Mouse (Mus musculus) forebrain, embryonic 14.5 days (tissue): Measurements from ENCODE around the gene Tppp2. TPM values are rescaled to one million over a fixed set of nuclear protein-coding genes. Genes with fewer than 3 reads are reported as not detected.

Source experiments
- ATAC-seq: fragments of 200-750 bp; cut with Nextera tagmentation; 2 replicates; pipeline ENCODE4 v1.8.0; 2017; ENCODE audit warnings: mild to moderate bottlenecking, moderate library complexity
- DNase-seq: peaks from one replicate; pipeline ENCODE4 v3.0.0-alpha.2; 2015; ENCODE audit warnings: low spot score
- H3K27ac ChIP-seq: fragments of 300-500 bp; sonication (generic); 2 replicates; pipeline ENCODE4 v1.5.1; 2014; ENCODE audit warnings: low read depth, mild to moderate bottlenecking, control low read depth, low read length, moderate library complexity
- H3K27me3 ChIP-seq: fragments of 300-500 bp; sonication (generic); replicated peaks from 2 replicates; pipeline ENCODE4 v1.6.1; 2014; ENCODE audit warnings: low read length, control low read depth, mixed read lengths; ENCODE audit not compliant: control insufficient read depth, insufficient read depth
- H3K36me3 ChIP-seq: fragments of 300-500 bp; sonication (generic); 2 replicates; pipeline ENCODE4 v1.6.1; 2014; ENCODE audit warnings: low read length, control low read depth; ENCODE audit not compliant: control insufficient read depth, insufficient read depth
- H3K4me1 ChIP-seq: fragments of 300-500 bp; sonication (generic); 2 replicates; pipeline ENCODE4 v1.6.1; 2014; ENCODE audit warnings: antibody characterized with exemption, low read length, control low read depth; ENCODE audit not compliant: control insufficient read depth, insufficient read depth
- H3K4me2 ChIP-seq: fragments of 300-500 bp; sonication (generic); 2 replicates; pipeline ENCODE4 v1.6.1; 2014; ENCODE audit warnings: mild to moderate bottlenecking, control low read depth, low read length
- H3K4me3 ChIP-seq: fragments of 300-500 bp; sonication (generic); 2 replicates; pipeline ENCODE4 v1.5.1; 2014; ENCODE audit warnings: low read depth, low read length, control low read depth
- H3K9ac ChIP-seq: fragments of 300-500 bp; sonication (generic); 2 replicates; pipeline ENCODE4 v1.6.1; 2014; ENCODE audit warnings: mild to moderate bottlenecking, low read length, control low read depth, moderate library complexity
- H3K9me3 ChIP-seq: fragments of 300-500 bp; sonication (generic); replicated peaks from 2 replicates; pipeline ENCODE4 v1.6.1; 2016; ENCODE audit warnings: low read length, control low read depth, mixed read lengths; ENCODE audit not compliant: control insufficient read depth
- WGBS: fragments of 180-500 bp; shearing (Covaris S2); extraction: QIAGEN DNeasy Blood & Tissue Kit; methylation state at CpG from one replicate; pipeline ENCODE4 v1.1.7; 2014; 5-methylcytosine and 5-hydroxymethylcytosine counted together
- polyA plus RNA-seq: library from polyadenylated mRNA; unstranded; fragments of >200 nt; fragmentation: Nextera tagmentation; extraction: Ambion mirVana; gene quantifications from 2 replicates; pipeline ENCODE4 v1.2.1, GENCODE M21; 2014

The Tppp2 gene
- polyA plus RNA-seq, 1 experiment from 2014 or later, result not detected

GRCm38 (mm10) chr14:51892191-51892939, 25.9 kb upstream of the Tppp2 start, which contains the start of gene Slc39a2:
TSS of gene Slc39a2 (plus strand) at chr14:51892889.
- ATAC-seq, result no peak
- no peaks in the 10 kb centered on the region for H3K9me3 ChIP-seq
- peaks cover 64% of the 10 kb centered on the region for H3K36me3 ChIP-seq
- no peak within 1 kb of the TSS for H3K4me2 ChIP-seq
- H3K27ac ChIP-seq, result no peak within 1 kb of the TSS
- no peaks in the 10 kb centered on the region for H3K27me3 ChIP-seq
- no peaks in the 10 kb centered on the region for H3K4me1 ChIP-seq
- WGBS, result 95% methylated on average over 9 of the region's 9 CpGs
- H3K9ac ChIP-seq, result no peak within 1 kb of the TSS
- no peak for DNase-seq
- H3K4me3 ChIP-seq, result no peak within 1 kb of the TSS

DNA sequence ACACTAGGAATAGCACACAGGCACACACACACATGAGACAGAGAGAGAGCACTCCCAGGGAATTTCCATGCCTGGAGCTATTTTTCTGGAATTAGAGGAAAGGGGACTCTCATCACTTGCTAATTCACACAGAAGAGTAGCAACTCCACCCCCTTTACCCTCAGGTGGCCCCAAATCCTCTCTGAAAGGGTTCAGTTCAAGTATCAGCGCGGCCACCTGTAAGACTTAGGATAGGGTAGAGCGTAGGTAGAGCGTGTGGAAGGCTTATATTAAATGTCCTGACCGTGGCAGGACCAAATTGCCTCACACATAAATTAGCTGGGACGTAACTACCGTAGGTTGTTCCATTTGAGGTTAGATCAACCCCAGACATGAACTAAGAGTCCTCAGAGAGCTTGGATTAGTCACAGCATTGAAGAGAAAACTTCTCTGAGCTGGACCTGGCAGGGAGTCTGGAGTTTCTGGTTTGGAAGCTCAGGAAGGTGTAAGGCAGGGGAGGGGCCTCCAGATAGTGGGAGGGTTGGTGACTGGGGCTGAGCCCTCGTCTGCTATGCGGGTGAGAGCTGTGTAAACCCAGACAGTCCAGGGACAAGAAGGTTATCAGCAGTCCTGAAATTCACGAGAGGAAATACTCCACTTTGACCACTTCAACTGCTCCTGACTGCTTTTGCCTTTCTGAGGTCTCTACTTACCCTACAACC, 25.0 kb upstream of the Tppp2 start:
- H3K9ac ChIP-seq, result no peak overlapping the region
- DNase-seq (no peak), ATAC-seq (no peak)
- H3K4me1 ChIP-seq, result no peaks in the 10 kb centered on the region
- no peak overlapping the region for H3K4me3 ChIP-seq
- 22% methylated on average over 10 of the region's 10 CpGs for WGBS
- no peak overlapping the region for H3K4me2 ChIP-seq
- H3K27me3 ChIP-seq, result no peaks in the 10 kb centered on the region
- H3K27ac ChIP-seq, result no peak overlapping the region
- no peaks in the 10 kb centered on the region for H3K9me3 ChIP-seq
- peaks cover 56% of the 10 kb centered on the region for H3K36me3 ChIP-seq

- Histone ChIP-seq H3K36me3 (peaks cover 51% of the 10 kb centered on the region), H3K9ac (no peak overlapping the region), H3K4me3 (no peak overlapping the region), H3K9me3 (no peaks in the 10 kb centered on the region), H3K4me2 (no peak overlapping the region), H3K4me1 (no peaks in the 10 kb centered on the region), H3K27me3 (no peaks in the 10 kb centered on the region), H3K27ac (no peak overlapping the region)
- DNase-seq (no peak), ATAC-seq (no peak)
- WGBS, result 76% methylated on average over 3 of the region's 3 CpGs
These were observed 24.4 kb upstream of the Tppp2 start for GRCm38 (mm10) chr14:51893809-51894208.

DNA sequence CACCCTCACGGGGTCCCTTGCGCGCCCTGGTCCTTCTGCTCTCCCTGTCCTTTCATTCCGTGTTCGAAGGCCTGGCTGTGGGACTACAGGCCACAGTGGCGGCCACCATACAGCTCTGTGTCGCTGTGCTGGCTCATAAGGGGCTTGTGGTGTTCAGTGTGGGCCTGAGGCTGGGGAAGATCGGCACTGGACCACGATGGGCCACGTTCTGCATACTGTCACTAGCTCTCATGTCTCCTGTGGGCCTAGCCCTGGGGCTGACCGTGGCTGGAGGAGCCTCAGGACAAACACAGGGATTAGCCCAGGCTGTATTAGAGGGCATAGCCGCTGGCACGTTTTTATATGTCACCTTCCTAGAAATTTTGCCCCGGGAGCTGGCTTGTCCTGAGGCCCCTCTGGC, 23.2 kb upstream of the Tppp2 start:
- Histone ChIP-seq H3K27me3 (no peaks in the 10 kb centered on the region), H3K4me2 (no peak overlapping the region), H3K9ac (no peak overlapping the region), H3K4me1 (no peaks in the 10 kb centered on the region), H3K4me3 (no peak overlapping the region), H3K36me3 (peaks cover 39% of the 10 kb centered on the region), H3K9me3 (no peaks in the 10 kb centered on the region), H3K27ac (no peak overlapping the region)
- ATAC-seq, result no peak
- no peak for DNase-seq
- WGBS, result 81% methylated on average over 14 of the region's 14 CpGs

DNA sequence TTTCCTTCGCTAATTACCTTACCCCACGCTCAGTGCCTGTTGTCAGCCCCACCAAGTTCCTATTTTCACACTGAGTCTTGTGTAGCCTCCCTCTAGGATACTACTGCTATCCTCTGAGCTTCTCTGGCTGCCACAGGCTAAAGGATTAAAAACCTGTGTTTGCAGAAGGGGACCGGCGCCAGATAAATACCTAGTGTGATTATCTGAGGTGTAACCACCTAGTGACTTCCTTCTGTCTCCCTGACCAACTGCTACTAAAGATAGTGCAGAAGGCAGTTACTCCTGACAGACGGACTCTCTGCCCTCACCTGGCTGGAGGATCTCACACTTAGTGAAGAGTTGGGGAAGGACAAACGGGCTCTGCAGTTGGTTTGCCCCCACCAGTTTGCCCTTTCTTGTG, 22.2 kb upstream of the Tppp2 start:
- peaks cover 32% of the 10 kb centered on the region for H3K36me3 ChIP-seq
- WGBS, result 89% methylated on average over 6 of the region's 6 CpGs
- no peak overlapping the region for H3K4me2 ChIP-seq
- H3K9ac ChIP-seq, result no peak overlapping the region
- H3K27ac ChIP-seq, result no peak overlapping the region
- ATAC-seq (no peak), DNase-seq (no peak)
- no peaks in the 10 kb centered on the region for H3K9me3 ChIP-seq
- H3K27me3 ChIP-seq, result no peaks in the 10 kb centered on the region
- no peak overlapping the region for H3K4me3 ChIP-seq
- no peaks in the 10 kb centered on the region for H3K4me1 ChIP-seq

GRCm38 (mm10) chr14:51896539-51897170, 21.6 kb upstream of the Tppp2 start:
- 56% methylated on average over 8 of the region's 8 CpGs for WGBS
- Histone ChIP-seq H3K4me3 (no peak overlapping the region), H3K27me3 (no peaks in the 10 kb centered on the region), H3K9ac (no peak overlapping the region), H3K4me2 (no peak overlapping the region), H3K27ac (no peak overlapping the region), H3K9me3 (no peaks in the 10 kb centered on the region), H3K36me3 (peaks cover 26% of the 10 kb centered on the region), H3K4me1 (no peaks in the 10 kb centered on the region)
- no peak for ATAC-seq
- DNase-seq, result no peak

GRCm38 (mm10) chr14:51899351-51899750, 18.9 kb upstream of the Tppp2 start:
- ATAC-seq, result no peak
- Histone ChIP-seq H3K9me3 (no peaks in the 10 kb centered on the region), H3K27me3 (no peaks in the 10 kb centered on the region), H3K4me2 (no peak overlapping the region), H3K9ac (no peak overlapping the region), H3K36me3 (peaks cover 7% of the 10 kb centered on the region; the same call in 1 of the 2 replicates), H3K4me1 (no peaks in the 10 kb centered on the region), H3K4me3 (no peak overlapping the region), H3K27ac (no peak overlapping the region)
- 88% methylated on average over 1 of the region's 1 CpGs for whole genome bisulfite sequencing
- DNase-seq, result no peak

GRCm38 (mm10) chr14:51902806-51903710, 15.2 kb upstream of the Tppp2 start:
- WGBS, result 64% methylated on average over 9 of the region's 9 CpGs
- no peak overlapping the region for H3K4me3 ChIP-seq
- peaks cover 2% of the 10 kb centered on the region; the same call in 1 of the 2 replicates for H3K36me3 ChIP-seq
- no peaks in the 10 kb centered on the region for H3K4me1 ChIP-seq
- H3K27ac ChIP-seq, result no peak overlapping the region
- no peak overlapping the region for H3K9ac ChIP-seq
- no peaks in the 10 kb centered on the region for H3K9me3 ChIP-seq
- H3K27me3 ChIP-seq, result no peaks in the 10 kb centered on the region
- DNase-seq (peak; percentile 81), ATAC-seq (peak; percentile 85)
- no peak overlapping the region for H3K4me2 ChIP-seq
